Mouse (Mus musculus) hindbrain, embryonic 14.5 days (tissue): ENCODE measurements around the gene 2010111I01Rik. TPM values are rescaled to one million over a fixed set of nuclear protein-coding genes. Genes with fewer than 3 reads are reported as not detected.
A peak's percentile ranks its signal among the peaks of the same experiment; 100 is the strongest.

Experiments used
- ATAC-seq: fragments of 200-750 bp; cut with Nextera tagmentation; 2 replicates; pipeline ENCODE4 v1.8.0; 2017; ENCODE audit warnings: moderate number of reproducible peaks, mild to moderate bottlenecking, moderate TSS enrichment, moderate library complexity; ENCODE audit not compliant: low FRiP score
- DNase-seq: peaks from one replicate; pipeline ENCODE4 v3.0.0-alpha.2; 2015; ENCODE audit warnings: low spot score
- H3K27ac ChIP-seq: fragments of 300-500 bp; sonication (generic); 2 replicates; pipeline ENCODE4 v1.5.1; 2014; ENCODE audit warnings: mild to moderate bottlenecking, moderate library complexity
- H3K27me3 ChIP-seq: fragments of 300-500 bp; sonication (generic); 2 replicates; pipeline ENCODE4 v1.6.1; 2014; ENCODE audit warnings: mild to moderate bottlenecking, low read length, mixed read lengths; ENCODE audit not compliant: control insufficient read depth, insufficient read depth
- H3K36me3 ChIP-seq: fragments of 300-500 bp; sonication (generic); replicated peaks from 2 replicates; pipeline ENCODE4 v1.6.1; 2014; ENCODE audit not compliant: control insufficient read depth, insufficient read depth
- H3K4me1 ChIP-seq: fragments of 300-500 bp; sonication (generic); replicated peaks from 2 replicates; pipeline ENCODE4 v1.6.1; 2014; ENCODE audit warnings: antibody characterized with exemption, low read length, mixed read lengths; ENCODE audit not compliant: control insufficient read depth, insufficient read depth
- H3K4me2 ChIP-seq: fragments of 300-500 bp; sonication (generic); replicated peaks from 2 replicates; pipeline ENCODE4 v1.6.1; 2014; ENCODE audit warnings: mild to moderate bottlenecking, moderate library complexity
- H3K4me3 ChIP-seq: fragments of 300-500 bp; sonication (generic); replicated peaks from 2 replicates; pipeline ENCODE4 v1.5.1; 2014; ENCODE audit warnings: mild to moderate bottlenecking, low read length
- H3K9ac ChIP-seq: fragments of 300-500 bp; sonication (generic); 2 replicates; pipeline ENCODE4 v1.6.1; 2014
- H3K9me3 ChIP-seq: fragments of 300-500 bp; sonication (generic); 2 replicates; pipeline ENCODE4 v1.6.1; 2016; ENCODE audit warnings: low read length; ENCODE audit not compliant: control insufficient read depth
- WGBS: fragments of 180-500 bp; shearing (Covaris S2); extraction: QIAGEN DNeasy Blood & Tissue Kit; methylation state at CpG from one replicate; pipeline ENCODE4 v1.1.7; 2014; 5-methylcytosine and 5-hydroxymethylcytosine counted together
- polyA plus RNA-seq: library from polyadenylated mRNA; unstranded; fragments of >200 nt; fragmentation: Nextera tagmentation; extraction: Ambion mirVana; gene quantifications from 2 replicates; pipeline ENCODE4 v1.2.1, GENCODE M21; 2014

Gene 2010111I01Rik
- polyA plus RNA-seq, 1 experiment from 2014 or later: 32.6 TPM

- Histone ChIP-seq H3K9ac (no peak overlapping the region), H3K4me3 (no peak overlapping the region), H3K4me2 (no peak overlapping the region), H3K36me3 (peaks cover 44% of the 10 kb centered on the region; the same call in 1 of the 2 replicates), H3K27me3 (no peaks in the 10 kb centered on the region), H3K27ac (no peak overlapping the region), H3K9me3 (no peaks in the 10 kb centered on the region), H3K4me1 (peaks cover 6% of the 10 kb centered on the region; the same call in 1 of the 2 replicates)
- WGBS: 66% methylated on average over 3 of the region's 3 CpGs
- DNase-seq (no peak), ATAC-seq (no peak)
Measured at GRCm38 (mm10) chr13:63301764-63302209, 337.1 kb downstream of the 2010111I01Rik start.

- WGBS: 89% methylated on average over 5 of the region's 5 CpGs
- no peak overlapping the region for H3K27ac ChIP-seq
- peaks cover 6% of the 10 kb centered on the region; the same call in 1 of the 2 replicates for H3K4me1 ChIP-seq
- H3K4me2 ChIP-seq: no peak overlapping the region
- H3K9me3 ChIP-seq: no peaks in the 10 kb centered on the region
- peaks cover 44% of the 10 kb centered on the region; the same call in 1 of the 2 replicates for H3K36me3 ChIP-seq
- H3K9ac ChIP-seq: no peak overlapping the region
- H3K4me3 ChIP-seq: no peak overlapping the region
- no peak for DNase-seq
- no peaks in the 10 kb centered on the region for H3K27me3 ChIP-seq
- ATAC-seq: no peak
Measured at GRCm38 (mm10) chr13:63302381-63302780, 337.7 kb downstream of the 2010111I01Rik start.

- Histone ChIP-seq H3K4me2 (no peak overlapping the region), H3K9me3 (no peaks in the 10 kb centered on the region), H3K9ac (no peak overlapping the region), H3K4me1 (peaks cover 6% of the 10 kb centered on the region; the same call in 1 of the 2 replicates), H3K27ac (no peak overlapping the region), H3K4me3 (no peak overlapping the region), H3K36me3 (peaks cover 33% of the 10 kb centered on the region; the same call in 1 of the 2 replicates), H3K27me3 (no peaks in the 10 kb centered on the region)
- ATAC-seq: no peak
- DNase-seq: no peak
- 73% methylated on average over 6 of the region's 6 CpGs for WGBS
Measured at GRCm38 (mm10) chr13:63304124-63304792, 339.6 kb downstream of the 2010111I01Rik start.

GRCm38 (mm10) chr13:63304799-63305159, 340.1 kb downstream of the 2010111I01Rik start:
- H3K27ac ChIP-seq: no peak overlapping the region
- WGBS: 53% methylated on average over 3 of the region's 3 CpGs
- no peak overlapping the region for H3K4me3 ChIP-seq
- H3K9ac ChIP-seq: no peak overlapping the region
- ATAC-seq (no peak), DNase-seq (no peak)
- H3K4me1 ChIP-seq: peaks cover 6% of the 10 kb centered on the region; the same call in 1 of the 2 replicates
- no peaks in the 10 kb centered on the region for H3K9me3 ChIP-seq
- H3K36me3 ChIP-seq: peaks cover 33% of the 10 kb centered on the region; the same call in 1 of the 2 replicates
- H3K4me2 ChIP-seq: no peak overlapping the region
- H3K27me3 ChIP-seq: no peaks in the 10 kb centered on the region

GRCm38 (mm10) chr13:63305160-63306011, 340.7 kb downstream of the 2010111I01Rik start:
- Histone ChIP-seq H3K9ac (no peak overlapping the region), H3K4me1 (peaks cover 6% of the 10 kb centered on the region; the same call in 1 of the 2 replicates), H3K4me3 (no peak overlapping the region), H3K27me3 (no peaks in the 10 kb centered on the region), H3K4me2 (no peak overlapping the region), H3K27ac (no peak overlapping the region; the same call in 1 of the 2 replicates), H3K36me3 (peaks cover 29% of the 10 kb centered on the region; the same call in 1 of the 2 replicates), H3K9me3 (no peaks in the 10 kb centered on the region)
- DNase-seq (no peak), ATAC-seq (peak; percentile 63)
- WGBS: 40% methylated on average over 16 of the region's 16 CpGs

- no peaks in the 10 kb centered on the region for H3K27me3 ChIP-seq
- no peak overlapping the region for H3K27ac ChIP-seq
- H3K9ac ChIP-seq: no peak overlapping the region
- ATAC-seq (no peak), DNase-seq (no peak)
- 94% methylated on average over 5 of the region's 5 CpGs for WGBS
- H3K4me2 ChIP-seq: no peak overlapping the region
- H3K36me3 ChIP-seq: peaks cover 17% of the 10 kb centered on the region; the same call in 1 of the 2 replicates
- H3K4me1 ChIP-seq: peaks cover 6% of the 10 kb centered on the region; the same call in 1 of the 2 replicates
- H3K4me3 ChIP-seq: no peak overlapping the region
- no peaks in the 10 kb centered on the region for H3K9me3 ChIP-seq
Measured at GRCm38 (mm10) chr13:63306768-63307167, 342.1 kb downstream of the 2010111I01Rik start.

GRCm38 (mm10) chr13:63309563-63309962, 344.9 kb downstream of the 2010111I01Rik start:
- no peak for ATAC-seq
- H3K27me3 ChIP-seq: no peaks in the 10 kb centered on the region
- no peak for DNase-seq
- no peak overlapping the region for H3K27ac ChIP-seq
- peaks cover 6% of the 10 kb centered on the region; the same call in 1 of the 2 replicates for H3K4me1 ChIP-seq
- H3K9ac ChIP-seq: no peak overlapping the region
- H3K4me2 ChIP-seq: no peak overlapping the region
- H3K36me3 ChIP-seq: 0 out of 2 replicates have a peak, but pooled peaks cover 3% of the 10 kb centered on the region
- WGBS: 85% methylated on average over 3 of the region's 3 CpGs
- H3K9me3 ChIP-seq: no peaks in the 10 kb centered on the region
- H3K4me3 ChIP-seq: no peak overlapping the region

GRCm38 (mm10) chr13:63311156-63311555, 346.5 kb downstream of the 2010111I01Rik start:
- Histone ChIP-seq H3K4me2 (no peak overlapping the region), H3K36me3 (0 out of 2 replicates have a peak, but pooled peaks cover 3% of the 10 kb centered on the region), H3K9me3 (no peaks in the 10 kb centered on the region), H3K4me3 (no peak overlapping the region), H3K4me1 (no peaks in the 10 kb centered on the region), H3K27me3 (no peaks in the 10 kb centered on the region), H3K27ac (no peak overlapping the region), H3K9ac (no peak overlapping the region)
- ATAC-seq (no peak), DNase-seq (no peak)
- WGBS: 75% methylated on average over 2 of the region's 2 CpGs

- no peak overlapping the region for H3K4me3 ChIP-seq
- no peak overlapping the region for H3K9ac ChIP-seq
- peaks cover 3% of the 10 kb centered on the region; the same call in 1 of the 2 replicates for H3K4me1 ChIP-seq
- DNase-seq (no peak), ATAC-seq (no peak)
- H3K36me3 ChIP-seq: 0 out of 2 replicates have a peak, but pooled peaks cover 3% of the 10 kb centered on the region
- WGBS: 100% methylated on average over 1 of the region's 1 CpGs
- no peak overlapping the region for H3K27ac ChIP-seq
- no peaks in the 10 kb centered on the region for H3K27me3 ChIP-seq
- no peaks in the 10 kb centered on the region for H3K9me3 ChIP-seq
- H3K4me2 ChIP-seq: no peak overlapping the region
Measured at GRCm38 (mm10) chr13:63313247-63313646, 348.6 kb downstream of the 2010111I01Rik start.
